Mouse (Mus musculus) midbrain, embryonic 13.5 days (tissue): Measurements from ENCODE around the gene Exoc3l4. TPM values are rescaled to one million over a fixed set of nuclear protein-coding genes. Genes with fewer than 3 reads are reported as not detected.

Source experiments
- ATAC-seq: fragments of 200-750 bp; cut with Nextera tagmentation; 2 replicates; pipeline ENCODE4 v1.8.0; 2017; ENCODE audit warnings: mild to moderate bottlenecking, moderate TSS enrichment, moderate library complexity
- H3K27ac ChIP-seq: fragments of 300-500 bp; sonication (generic); 2 replicates; pipeline ENCODE4 v1.5.1; 2015; ENCODE audit warnings: inconsistent platforms, mild to moderate bottlenecking, moderate library complexity
- H3K27me3 ChIP-seq: fragments of 300-500 bp; sonication (generic); 2 replicates; pipeline ENCODE4 v1.6.1; 2015; ENCODE audit warnings: mild to moderate bottlenecking, inconsistent platforms
- H3K36me3 ChIP-seq: fragments of 300-500 bp; sonication (generic); 2 replicates; pipeline ENCODE4 v1.6.1; 2015; ENCODE audit warnings: mild to moderate bottlenecking, inconsistent platforms
- H3K4me1 ChIP-seq: fragments of 300-500 bp; sonication (generic); replicated peaks from 2 replicates; pipeline ENCODE4 v1.6.1; 2015; ENCODE audit warnings: inconsistent platforms
- H3K4me2 ChIP-seq: fragments of 300-500 bp; sonication (generic); replicated peaks from 2 replicates; pipeline ENCODE4 v1.6.1; 2015; ENCODE audit warnings: moderate library complexity, mild to moderate bottlenecking, inconsistent platforms
- H3K4me3 ChIP-seq: fragments of 300-500 bp; sonication (generic); replicated peaks from 2 replicates; pipeline ENCODE4 v1.5.1; 2015; ENCODE audit warnings: mild to moderate bottlenecking, inconsistent platforms
- H3K9ac ChIP-seq: fragments of 300-500 bp; sonication (generic); replicated peaks from 2 replicates; pipeline ENCODE4 v1.6.1; 2015; ENCODE audit warnings: mild to moderate bottlenecking, inconsistent platforms
- H3K9me3 ChIP-seq: fragments of 300-500 bp; sonication (generic); 2 replicates; pipeline ENCODE4 v1.6.1; 2016; ENCODE audit warnings: mild to moderate bottlenecking, inconsistent platforms
- WGBS: fragments of 180-500 bp; shearing (Covaris S2); methylation state at CpG from one replicate; pipeline ENCODE4 v1.1.7; 2015; 5-methylcytosine and 5-hydroxymethylcytosine counted together
- polyA plus RNA-seq: library from polyadenylated mRNA; unstranded; fragments of >200 nt; fragmentation: Nextera tagmentation; extraction: Ambion mirVana; gene quantifications from 2 replicates; pipeline ENCODE4 v1.2.1, GENCODE M21; 2015

The Exoc3l4 gene
- polyA plus RNA-seq, 1 experiment from 2014 or later: 2.0 TPM

DNA sequence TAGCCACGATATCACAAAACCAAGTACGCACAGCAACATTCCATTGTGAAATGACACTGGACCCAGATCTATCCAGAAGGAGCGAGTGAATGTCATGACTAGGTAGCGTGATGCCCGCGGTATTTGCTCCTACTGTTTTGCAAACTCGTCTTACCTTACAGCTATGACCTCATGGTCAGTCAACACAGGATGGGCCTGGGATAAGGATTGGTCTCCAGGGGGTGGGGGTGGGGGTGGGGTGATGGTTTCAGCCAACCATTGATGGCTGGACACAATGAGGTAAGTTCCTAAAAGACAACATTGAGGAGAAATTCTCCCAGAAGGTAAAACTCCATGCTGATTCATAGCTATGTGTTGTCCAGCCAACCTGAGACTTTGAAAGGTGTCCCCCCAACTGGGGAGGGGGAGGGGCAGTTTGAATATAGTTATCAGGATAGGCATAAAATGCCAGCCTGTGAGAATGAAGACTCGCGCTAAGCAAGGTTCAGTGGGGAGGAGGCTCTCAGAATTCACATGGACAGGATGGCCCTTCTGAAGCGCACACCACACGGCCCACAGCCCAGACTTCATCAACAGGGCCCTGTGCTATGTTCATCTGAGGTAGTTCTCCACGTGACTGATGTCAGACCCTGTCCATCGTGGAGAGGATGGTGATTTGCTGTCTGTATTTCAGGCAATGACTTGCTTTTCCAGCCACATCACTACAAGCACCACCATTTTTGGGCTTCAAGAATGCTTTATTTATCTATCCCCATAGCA, 30.8 kb upstream of the Exoc3l4 start:
- WGBS: 90% methylated on average over 13 of the region's 13 CpGs
- H3K27me3 ChIP-seq: no peaks in the 10 kb centered on the region
- ATAC-seq: no peak

GRCm38 (mm10) chr12:111386642-111387120, 30.1 kb upstream of the Exoc3l4 start:
- no peaks in the 10 kb centered on the region for H3K9me3 ChIP-seq
- no peak overlapping the region for H3K4me3 ChIP-seq
- no peaks in the 10 kb centered on the region for H3K36me3 ChIP-seq
- no peak overlapping the region for H3K4me2 ChIP-seq
- H3K27me3 ChIP-seq: no peaks in the 10 kb centered on the region
- 80% methylated on average over 8 of the region's 8 CpGs for WGBS
- H3K9ac ChIP-seq: no peak overlapping the region
- no peaks in the 10 kb centered on the region for H3K4me1 ChIP-seq
- no peak for ATAC-seq
- no peak overlapping the region for H3K27ac ChIP-seq

More for the DNA sequence above, 30.8 kb upstream of the Exoc3l4 start:
- Histone ChIP-seq H3K9ac (no peak overlapping the region), H3K4me3 (no peak overlapping the region), H3K9me3 (no peaks in the 10 kb centered on the region), H3K4me1 (no peaks in the 10 kb centered on the region), H3K4me2 (no peak overlapping the region), H3K36me3 (no peaks in the 10 kb centered on the region), H3K27ac (no peak overlapping the region)

DNA sequence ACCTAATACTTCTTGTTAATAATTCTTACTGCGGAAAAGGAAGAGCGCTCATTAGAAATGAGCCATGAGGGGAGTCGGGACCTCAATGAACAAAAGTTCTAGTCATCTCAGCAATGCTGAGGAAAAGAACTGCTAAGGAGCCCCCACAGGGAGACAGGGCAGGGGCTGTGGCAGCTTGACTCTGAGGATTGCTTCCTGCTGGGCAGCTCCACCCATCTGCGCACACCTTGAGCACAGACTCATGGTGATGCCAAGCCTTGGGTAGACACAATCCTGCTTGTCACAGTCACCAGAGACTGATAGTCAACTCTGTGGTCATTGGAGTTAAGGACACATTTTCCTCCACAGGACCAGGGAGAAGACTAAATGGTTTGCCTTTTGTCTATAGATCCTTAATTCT, 29.7 kb upstream of the Exoc3l4 start:
- Histone ChIP-seq H3K36me3 (no peaks in the 10 kb centered on the region), H3K4me1 (no peaks in the 10 kb centered on the region), H3K9ac (no peak overlapping the region), H3K27ac (no peak overlapping the region), H3K4me2 (no peak overlapping the region), H3K4me3 (no peak overlapping the region), H3K27me3 (no peaks in the 10 kb centered on the region), H3K9me3 (no peaks in the 10 kb centered on the region)
- 89% methylated on average over 4 of the region's 4 CpGs for WGBS
- no peak for ATAC-seq

DNA sequence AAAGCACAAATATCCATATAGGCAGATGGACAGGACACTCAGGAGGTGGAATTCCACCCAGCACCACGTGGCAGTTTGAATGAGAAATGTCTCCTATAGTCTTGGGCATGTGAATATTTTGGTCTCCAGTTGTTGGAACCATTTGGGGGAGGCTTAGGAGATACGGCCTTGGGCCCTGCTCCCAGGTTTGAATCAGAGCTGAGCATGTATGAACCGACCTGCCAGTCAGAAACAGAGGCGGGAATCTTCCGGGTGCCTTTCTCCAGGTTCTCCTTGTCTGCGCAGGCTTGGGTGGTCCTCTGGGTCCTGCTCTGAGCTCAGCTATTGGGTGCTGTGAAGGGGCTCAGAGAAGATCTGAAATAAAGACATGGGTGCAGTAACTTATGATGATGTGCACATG, 22.8 kb upstream of the Exoc3l4 start:
- no peak overlapping the region for H3K4me3 ChIP-seq
- WGBS: 85% methylated on average over 6 of the region's 6 CpGs
- H3K27me3 ChIP-seq: no peaks in the 10 kb centered on the region
- H3K9me3 ChIP-seq: no peaks in the 10 kb centered on the region
- H3K9ac ChIP-seq: no peak overlapping the region
- no peak for ATAC-seq
- no peak overlapping the region for H3K4me2 ChIP-seq
- no peaks in the 10 kb centered on the region for H3K36me3 ChIP-seq
- H3K4me1 ChIP-seq: no peaks in the 10 kb centered on the region
- H3K27ac ChIP-seq: no peak overlapping the region

DNA sequence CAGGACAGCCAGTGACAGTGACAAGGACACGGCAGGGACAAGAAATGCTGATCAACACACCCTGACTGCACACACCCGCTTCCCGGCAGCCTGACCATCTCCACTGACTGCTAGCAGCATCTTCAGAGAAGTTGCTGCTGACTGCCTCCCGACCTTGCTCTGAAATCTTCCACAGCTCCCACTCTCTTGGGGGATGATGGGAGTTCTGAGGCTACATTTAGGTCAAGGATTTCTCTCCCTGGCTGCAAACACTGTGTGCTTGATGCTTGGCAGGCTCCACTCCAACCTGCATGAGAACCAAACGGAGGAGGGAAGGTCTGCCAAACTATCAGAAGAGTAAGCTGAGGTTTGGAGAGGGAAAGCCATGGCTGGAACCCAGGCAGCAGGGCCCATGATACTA, 19.8 kb upstream of the Exoc3l4 start:
- H3K9ac ChIP-seq: no peak overlapping the region
- ATAC-seq: no peak
- H3K9me3 ChIP-seq: no peaks in the 10 kb centered on the region
- WGBS: 78% methylated on average over 5 of the region's 5 CpGs
- H3K4me2 ChIP-seq: no peak overlapping the region
- no peak overlapping the region for H3K27ac ChIP-seq
- H3K36me3 ChIP-seq: no peaks in the 10 kb centered on the region
- peaks cover 4% of the 10 kb centered on the region for H3K27me3 ChIP-seq
- H3K4me1 ChIP-seq: 0 out of 2 replicates have a peak, but pooled peaks cover 5% of the 10 kb centered on the region
- H3K4me3 ChIP-seq: no peak overlapping the region

DNA sequence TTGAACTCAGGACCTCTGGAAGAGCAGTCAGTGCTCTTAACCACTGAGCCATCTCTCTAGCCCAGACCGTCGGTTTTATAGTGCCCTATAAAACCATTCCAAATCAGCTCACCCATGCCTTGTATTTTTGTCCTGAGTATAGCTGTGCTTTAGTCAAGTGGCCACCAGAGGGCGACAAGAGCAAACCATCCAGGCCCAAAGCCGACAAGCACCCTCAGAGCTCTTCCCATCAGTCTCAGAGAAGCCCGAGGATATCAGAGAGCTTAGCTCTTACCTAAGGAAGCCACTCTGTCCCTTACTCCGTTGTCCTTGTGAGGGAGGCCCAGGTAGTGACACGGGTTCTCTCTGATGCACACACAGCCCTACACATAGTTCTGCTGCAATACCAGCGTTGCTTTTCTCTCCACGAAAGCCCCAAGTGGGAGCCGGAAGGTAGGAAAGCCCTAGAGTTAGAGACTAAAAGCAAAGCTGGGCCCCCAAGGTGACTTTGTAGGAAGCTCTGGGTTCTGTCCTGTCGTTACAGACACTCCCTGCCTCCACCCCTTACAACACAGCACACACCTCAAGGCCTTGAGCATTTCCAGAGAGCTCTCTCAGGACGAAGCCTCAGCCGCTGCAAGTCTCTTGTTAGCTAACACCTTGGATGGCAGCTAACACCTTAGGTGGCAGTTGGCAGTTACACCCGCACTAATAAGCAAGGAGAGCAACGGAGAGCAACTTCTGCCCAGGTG, 15.2 kb upstream of the Exoc3l4 start:
- peaks cover 7% of the 10 kb centered on the region for H3K4me1 ChIP-seq
- H3K9me3 ChIP-seq: no peaks in the 10 kb centered on the region
- peaks cover 24% of the 10 kb centered on the region for H3K27me3 ChIP-seq
- no peak overlapping the region for H3K27ac ChIP-seq
- no peak overlapping the region for H3K4me3 ChIP-seq
- H3K36me3 ChIP-seq: no peaks in the 10 kb centered on the region
- H3K9ac ChIP-seq: no peak overlapping the region; the same call in 1 of the 2 replicates
- ATAC-seq: peak; percentile 82; the same call in 1 of the 2 replicates
- WGBS: 26% methylated on average over 15 of the region's 15 CpGs
- H3K4me2 ChIP-seq: no peak overlapping the region

GRCm38 (mm10) chr12:111404880-111405279, 11.9 kb upstream of the Exoc3l4 start:
- H3K4me3 ChIP-seq: no peak overlapping the region
- H3K27me3 ChIP-seq: peaks cover 49% of the 10 kb centered on the region
- peaks cover 18% of the 10 kb centered on the region for H3K4me1 ChIP-seq
- H3K4me2 ChIP-seq: no peak overlapping the region
- no peak for ATAC-seq
- 70% methylated on average over 10 of the region's 10 CpGs for WGBS
- H3K9ac ChIP-seq: no peak overlapping the region
- no peaks in the 10 kb centered on the region for H3K9me3 ChIP-seq
- H3K27ac ChIP-seq: no peak overlapping the region
- H3K36me3 ChIP-seq: no peaks in the 10 kb centered on the region

- Histone ChIP-seq H3K4me1 (peaks cover 19% of the 10 kb centered on the region), H3K9me3 (no peaks in the 10 kb centered on the region), H3K36me3 (no peaks in the 10 kb centered on the region), H3K9ac (peak within 1 kb of the TSS; percentile 16; the same call in 1 of the 2 replicates), H3K27ac (no peak within 1 kb of the TSS), H3K27me3 (peaks cover 49% of the 10 kb centered on the region), H3K4me2 (peak within 1 kb of the TSS; percentile 29), H3K4me3 (no peak within 1 kb of the TSS)
- no peak for ATAC-seq
- 4% methylated on average over 24 of the region's 24 CpGs for WGBS
Observed at GRCm38 (mm10) chr12:111406622-111407021, 10.2 kb upstream of the Exoc3l4 start, which contains the start of gene Lbhd2. TSS of gene Lbhd2 (plus strand) at chr12:111406809.

DNA sequence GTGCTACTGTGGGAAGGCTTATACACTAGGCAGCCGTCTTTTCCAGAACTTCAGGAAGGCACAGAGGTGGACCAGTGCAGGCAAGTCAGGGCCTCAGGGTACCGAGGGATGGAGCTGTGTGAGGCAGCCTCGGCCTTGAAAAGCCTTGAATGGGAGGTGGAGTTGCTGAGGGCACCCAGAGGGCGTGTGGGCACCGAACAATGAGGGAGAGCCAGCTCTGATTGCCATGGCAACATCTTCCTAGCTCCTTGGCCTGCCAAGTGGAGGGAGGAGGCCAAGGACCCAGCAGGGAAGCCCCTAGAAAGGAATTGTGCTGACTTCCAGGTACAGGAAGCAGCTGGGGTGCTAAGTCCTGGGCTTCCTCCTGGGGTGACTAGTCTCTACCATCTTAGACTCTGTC, 7.2 kb upstream of the Exoc3l4 start:
- H3K4me1 ChIP-seq: peaks cover 23% of the 10 kb centered on the region
- WGBS: 7% methylated on average over 5 of the region's 5 CpGs
- peaks cover 46% of the 10 kb centered on the region for H3K27me3 ChIP-seq
- no peak overlapping the region for H3K27ac ChIP-seq
- H3K36me3 ChIP-seq: no peaks in the 10 kb centered on the region
- no peak for ATAC-seq
- H3K9me3 ChIP-seq: no peaks in the 10 kb centered on the region
- no peak overlapping the region for H3K4me2 ChIP-seq
- peak overlapping the region; percentile 11; the same call in 1 of the 2 replicates for H3K9ac ChIP-seq
- no peak overlapping the region for H3K4me3 ChIP-seq

DNA sequence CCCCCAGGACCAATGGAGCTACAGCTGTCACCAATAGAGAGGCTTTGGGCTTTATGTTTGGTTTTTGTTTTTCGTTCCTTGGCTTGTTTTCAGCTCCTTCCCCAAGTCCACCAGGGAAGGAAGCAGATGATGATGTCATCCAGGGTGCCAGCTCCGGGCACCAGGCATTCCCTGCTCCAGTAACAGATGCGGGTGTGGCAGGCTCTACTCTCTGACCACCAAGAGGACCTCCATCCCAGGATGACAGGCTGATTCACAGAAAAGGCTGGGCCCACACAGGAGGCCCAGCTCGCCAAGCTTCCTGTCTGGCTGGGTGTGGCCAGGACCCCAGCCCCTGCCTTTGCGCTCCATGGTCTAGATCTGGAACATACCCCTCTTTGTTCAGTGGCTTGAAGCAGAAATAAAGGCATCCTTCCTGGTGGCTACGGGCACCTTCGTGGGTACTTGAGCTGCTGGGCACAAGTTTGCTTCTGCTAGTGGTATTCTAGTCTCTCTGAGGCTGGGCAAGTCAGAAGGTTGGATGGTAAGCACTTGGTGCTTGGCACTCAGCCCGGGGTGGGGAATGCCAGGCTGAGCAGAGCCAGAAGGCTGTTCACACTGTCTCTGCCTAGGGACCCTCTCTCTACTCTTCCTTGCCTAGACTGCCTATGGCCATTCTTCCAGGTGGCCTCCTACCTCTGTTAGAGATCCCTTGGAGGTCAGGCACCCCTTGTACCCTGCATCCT, 5.0 kb upstream of the Exoc3l4 start:
- Histone ChIP-seq H3K4me1 (peaks cover 25% of the 10 kb centered on the region), H3K9ac (no peak overlapping the region), H3K36me3 (no peaks in the 10 kb centered on the region), H3K9me3 (no peaks in the 10 kb centered on the region), H3K4me3 (no peak overlapping the region), H3K27ac (no peak overlapping the region), H3K4me2 (no peak overlapping the region), H3K27me3 (peaks cover 31% of the 10 kb centered on the region)
- WGBS: 84% methylated on average over 8 of the region's 8 CpGs
- ATAC-seq: no peak

- Histone ChIP-seq H3K4me3 (peak overlapping the region; percentile 28), H3K9me3 (no peaks in the 10 kb centered on the region), H3K9ac (0 out of 2 replicates have a peak overlapping the region, but pooled peaks have one; percentile 24), H3K27ac (no peak overlapping the region), H3K27me3 (peaks cover 22% of the 10 kb centered on the region), H3K36me3 (no peaks in the 10 kb centered on the region), H3K4me2 (peak overlapping the region; percentile 46), H3K4me1 (peaks cover 32% of the 10 kb centered on the region)
- no peak for ATAC-seq
- WGBS: 27% methylated on average over 12 of the region's 12 CpGs
Observed at GRCm38 (mm10) chr12:111412581-111413284, 4.1 kb upstream of the Exoc3l4 start.
